Mouse (Mus musculus): ENCODE data around the gene Slc25a10.

GRCm38 (mm10) chr11:120539285-120540014 is 47.8 kb downstream of the Slc25a10 start:
- TF ChIP-seq ZNF384 (IDR thresholded peaks at IDR 0.05; ENCODE audit: low read depth, low read length) (no peak), HCFC1 (IDR thresholded peaks at IDR 0.05; ENCODE audit: borderline replicate concordance, insufficient read depth, low read length) (no peak), ZC3H11A (IDR thresholded peaks at IDR 0.05; ENCODE audit: borderline replicate concordance, low read depth, low read length) (no peak)

All from ES-E14 (cell line).